Mouse (Mus musculus) heart, adult 9 months (tissue): ENCODE measurements around the gene Pon2.

Source experiments
- DNase-seq, 2 experiments: peaks; one replicate each; pipeline ENCODE4 v3.0.0; 2022; ENCODE audit warnings: low spot score in 2 of 2

Pon2 gene

GRCm38 (mm10) chr6:5292841-5293240, 5.4 kb downstream of the Pon2 start:
- DNase-seq, result no peak

GRCm38 (mm10) chr6:5291450-5291849, 6.8 kb downstream of the Pon2 start:
- peak in 1 of 2 experiments; percentile 9 for DNase-seq

GRCm38 (mm10) chr6:5287919-5288318, 10.3 kb downstream of the Pon2 start:
- no peak for DNase-seq

- DNase-seq, result no peak
Measured at GRCm38 (mm10) chr6:5287392-5287791, 10.9 kb downstream of the Pon2 start.

GRCm38 (mm10) chr6:5282418-5282817, 15.8 kb downstream of the Pon2 start:
- no peak for DNase-seq

- no peak for DNase-seq
Measured at GRCm38 (mm10) chr6:5280576-5281305, 17.5 kb downstream of the Pon2 start.

GRCm38 (mm10) chr6:5277972-5278371, 20.3 kb downstream of the Pon2 start:
- no peak for DNase-seq

- DNase-seq, result no peak
Measured at GRCm38 (mm10) chr6:5269641-5270040, 28.6 kb downstream of the Pon2 start.

GRCm38 (mm10) chr6:5264793-5265192, 33.5 kb downstream of the Pon2 start:
- no peak for DNase-seq

GRCm38 (mm10) chr6:5263250-5263999, 34.8 kb downstream of the Pon2 start:
- no peak for DNase-seq

- DNase-seq, result no peak
Measured at GRCm38 (mm10) chr6:5262322-5263249, 35.7 kb downstream of the Pon2 start.

GRCm38 (mm10) chr6:5255722-5256451, 42.4 kb downstream of the Pon2 start, which contains the start of gene Pon3:
TSS of gene Pon3 (minus strand) at chr6:5256286.
- DNase-seq, result peak; percentile 53 to 73

- peak in 1 of 2 experiments; percentile 23 for DNase-seq
Measured at GRCm38 (mm10) chr6:5255291-5255690, 43.0 kb downstream of the Pon2 start.

GRCm38 (mm10) chr6:5254869-5255268, 43.4 kb downstream of the Pon2 start:
- DNase-seq, result no peak

GRCm38 (mm10) chr6:5245926-5246325, 52.3 kb downstream of the Pon2 start:
- DNase-seq, result no peak

GRCm38 (mm10) chr6:5238799-5239198, 59.5 kb downstream of the Pon2 start:
- no peak for DNase-seq

- no peak for DNase-seq
Measured at GRCm38 (mm10) chr6:5237510-5237909, 60.7 kb downstream of the Pon2 start.

GRCm38 (mm10) chr6:5236843-5237371, 61.3 kb downstream of the Pon2 start:
- DNase-seq, result no peak

- no peak for DNase-seq
Measured at GRCm38 (mm10) chr6:5234563-5234962, 63.7 kb downstream of the Pon2 start.

GRCm38 (mm10) chr6:5233812-5234211, 64.4 kb downstream of the Pon2 start:
- DNase-seq, result no peak

- no peak for DNase-seq
Measured at GRCm38 (mm10) chr6:5232022-5232421, 66.2 kb downstream of the Pon2 start.
